Mouse (Mus musculus): Measurements from ENCODE around the gene Sorcs3.

Sorcs3 gene

DNA sequence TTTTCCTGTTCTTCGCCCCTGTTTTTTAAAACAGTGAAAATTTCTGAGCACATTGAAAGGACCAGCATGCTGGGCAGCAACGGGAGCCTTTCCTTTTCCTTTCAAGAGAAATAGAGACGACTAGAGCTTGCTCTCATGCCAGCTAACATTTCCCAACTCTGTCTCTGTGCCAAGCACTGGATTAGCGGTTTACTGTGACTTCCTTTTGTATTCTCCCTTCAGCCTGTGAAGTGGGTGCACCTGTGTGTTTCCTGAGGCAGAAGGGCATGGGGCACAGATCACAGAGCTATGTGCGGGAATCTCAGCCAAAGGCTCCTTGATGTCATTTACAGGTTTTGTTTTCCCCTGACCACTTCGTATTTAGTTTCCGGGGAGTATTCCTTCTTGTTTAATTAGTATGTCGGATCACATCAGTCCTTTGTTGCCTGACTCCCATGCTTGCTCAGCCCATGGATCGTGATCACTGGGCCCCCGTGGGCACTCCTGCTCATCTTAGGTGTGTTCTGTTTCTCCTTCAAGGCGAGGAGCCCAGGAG, 172.2 kb downstream of the Sorcs3 start:
- DNase-seq (ENCODE audit: low spot score in 2 of 2), result no peak

DNA sequence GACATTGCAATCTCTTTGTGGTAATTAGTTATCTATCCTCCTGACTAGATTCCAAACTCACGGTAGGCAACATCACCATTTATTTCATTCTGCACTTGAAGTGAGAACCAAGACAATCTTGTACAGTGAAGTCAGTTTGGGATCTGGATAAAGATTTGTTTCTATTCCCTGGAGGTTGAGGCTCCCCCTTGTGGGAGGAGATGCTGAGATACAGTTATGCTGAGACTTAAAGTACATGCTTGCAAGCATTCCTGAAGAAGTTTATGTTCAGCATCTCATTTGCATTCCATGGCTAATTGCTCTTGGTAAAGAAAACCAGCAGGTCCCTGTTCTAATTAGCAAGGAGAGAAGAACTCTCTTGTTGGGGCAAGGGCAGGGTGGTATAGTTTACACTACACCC, 185.7 kb downstream of the Sorcs3 start:
- DNase-seq (ENCODE audit: low spot score in 2 of 2), result no peak

DNA sequence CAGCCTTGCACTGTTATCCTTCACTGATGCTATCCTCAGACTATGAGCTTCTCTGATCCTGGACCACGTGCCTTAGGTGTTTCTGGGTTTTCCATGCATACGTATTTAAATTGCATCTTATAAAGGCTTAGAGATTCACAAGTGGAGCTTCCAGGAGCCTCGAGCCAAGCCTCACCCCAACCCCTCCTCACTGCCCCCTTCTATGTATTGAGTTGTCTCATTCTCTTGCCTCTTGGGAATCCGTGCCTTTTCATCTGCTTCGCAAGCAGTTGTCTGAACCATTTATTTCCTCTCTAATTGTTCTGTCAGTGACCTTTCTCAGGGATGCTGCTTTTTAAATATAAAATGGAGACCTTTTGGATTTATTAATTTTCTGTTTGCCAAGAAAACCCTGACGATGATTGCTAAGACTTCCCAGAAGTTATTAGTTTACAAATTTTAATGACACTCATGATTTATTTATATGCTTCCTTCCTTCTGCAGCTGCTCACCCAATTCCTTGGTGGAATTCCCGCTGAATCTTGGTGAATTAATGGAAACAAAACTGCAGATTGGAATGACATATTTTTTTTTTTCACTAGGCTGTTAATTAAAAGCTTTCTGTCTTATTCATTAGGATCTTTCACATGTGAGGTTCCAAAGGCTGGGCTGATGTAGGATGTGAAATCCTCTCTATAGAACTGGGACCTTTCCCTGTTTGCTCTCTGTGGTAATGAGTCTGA, 199.1 kb downstream of the Sorcs3 start:
- DNase-seq (ENCODE audit: low spot score in 2 of 2), result no peak

DNA sequence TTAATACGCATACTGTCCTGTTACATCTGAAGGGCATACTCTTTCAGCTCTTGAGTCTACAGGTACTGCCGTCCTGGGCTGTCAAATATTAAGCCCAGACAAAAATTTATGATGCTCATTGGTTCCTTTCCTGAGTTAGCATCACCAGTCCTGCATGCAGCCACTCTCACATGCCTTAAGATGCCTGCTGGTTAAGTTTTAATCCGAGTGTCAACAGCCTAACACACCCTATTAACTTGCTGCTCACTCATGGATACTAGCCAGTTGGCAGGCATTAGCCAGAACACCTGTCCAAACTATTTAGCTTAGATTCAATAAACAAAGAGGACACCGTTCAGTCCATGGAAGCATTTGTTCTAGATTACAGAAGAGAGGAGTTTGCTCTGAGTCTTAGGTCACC, 202.4 kb downstream of the Sorcs3 start:
- DNase-seq (ENCODE audit: low spot score in 2 of 2), result no peak

DNA sequence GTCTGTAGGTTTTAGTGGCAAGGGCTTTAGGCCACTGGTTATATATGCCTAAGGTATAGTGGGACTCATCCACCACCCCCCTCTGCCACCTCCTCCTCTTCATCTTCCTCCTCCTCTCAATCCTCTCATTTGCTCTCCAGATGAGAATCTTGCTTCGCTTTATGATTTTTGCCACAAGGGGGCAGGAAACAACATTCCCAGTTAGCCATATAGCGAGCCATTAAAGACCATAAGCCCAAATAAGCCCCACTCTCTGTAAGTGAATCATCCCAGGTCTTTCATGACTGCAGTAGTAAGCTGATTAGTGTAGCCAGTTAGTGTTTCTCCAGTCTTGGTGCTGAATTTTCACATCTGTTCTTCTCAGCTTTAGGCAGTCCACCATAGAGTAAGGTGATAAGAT, 205.5 kb downstream of the Sorcs3 start:
- no peak for DNase-seq (ENCODE audit: low spot score in 2 of 2)

DNA sequence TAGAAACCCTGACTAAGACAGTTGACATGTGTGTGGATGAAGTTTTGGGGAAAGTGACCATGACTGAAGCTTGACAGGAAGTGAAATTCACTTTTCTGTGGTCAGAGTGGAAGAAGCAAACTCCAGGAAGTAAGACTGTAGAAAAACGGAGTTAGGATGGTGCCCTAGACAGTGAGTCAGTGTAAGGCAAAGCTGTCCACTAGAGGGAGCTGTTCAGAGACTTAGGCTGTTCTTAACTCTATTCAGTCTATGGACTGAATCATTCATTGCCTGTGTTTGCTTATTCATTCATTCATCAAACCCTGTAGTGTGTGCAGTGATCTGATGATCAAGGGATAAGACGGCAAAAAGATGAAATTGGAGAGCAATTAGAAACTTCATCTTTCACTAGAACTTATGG, 208.0 kb downstream of the Sorcs3 start:
- DNase-seq (ENCODE audit: low spot score in 2 of 2), result no peak

DNA sequence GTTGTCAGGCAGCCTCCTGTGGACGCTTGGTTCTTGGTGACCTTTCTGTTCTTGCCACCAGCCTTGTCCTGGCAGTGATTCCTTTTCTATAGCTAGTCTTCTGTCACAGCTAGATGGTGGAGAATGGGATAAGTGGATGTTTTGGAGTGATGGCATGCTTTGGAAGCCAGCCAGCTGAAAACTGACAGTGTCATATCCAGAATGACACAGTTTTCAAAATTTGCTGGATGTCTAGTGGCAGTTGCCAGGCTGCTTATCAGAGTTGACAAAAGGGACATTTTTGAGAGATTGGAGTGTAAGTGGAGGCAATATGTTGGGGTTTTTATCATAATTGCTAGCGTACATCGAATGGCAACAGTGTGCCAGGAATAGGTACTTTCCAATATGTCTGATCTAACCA, 212.5 kb downstream of the Sorcs3 start:
- no peak for DNase-seq (ENCODE audit: low spot score in 2 of 2)

DNA sequence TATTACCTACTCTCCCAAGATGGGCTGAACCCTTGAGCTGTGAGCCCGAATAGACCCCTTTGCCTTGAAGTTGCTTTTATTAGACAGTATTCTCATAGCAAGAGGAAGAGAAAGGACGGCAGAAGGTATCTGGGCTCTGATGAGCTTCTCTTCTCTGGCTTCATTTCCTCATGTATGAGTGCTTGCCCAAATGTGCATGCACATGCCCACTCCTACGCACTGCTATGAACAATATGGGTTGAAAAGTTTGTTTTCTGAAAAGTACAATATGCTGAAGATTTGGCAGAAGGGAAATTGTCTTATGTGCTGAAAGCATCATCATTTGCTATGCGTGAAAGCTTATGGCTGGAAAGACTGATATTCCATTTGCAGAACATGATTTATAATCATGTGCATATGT, 223.4 kb downstream of the Sorcs3 start:
- DNase-seq (ENCODE audit: low spot score in 2 of 2), result no peak

DNA sequence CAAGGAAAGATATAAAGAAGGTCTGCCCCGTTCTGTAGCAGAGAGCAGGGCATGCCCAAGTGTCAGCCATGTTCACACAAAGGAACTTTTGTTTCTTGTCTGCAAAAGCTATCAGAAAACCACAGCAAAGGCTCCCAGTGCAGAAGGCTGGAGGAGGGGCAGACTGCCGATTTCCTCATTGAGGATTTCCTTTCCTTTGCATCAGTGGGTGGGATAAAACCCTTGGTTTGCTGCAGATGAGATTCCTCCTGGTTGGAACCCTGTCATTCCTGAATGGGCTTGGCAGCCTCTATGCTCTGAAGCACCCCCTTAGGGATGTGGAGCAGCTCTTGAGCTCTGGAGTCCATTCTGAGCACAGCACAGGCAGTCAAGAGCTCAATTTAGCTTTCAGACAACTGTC, 223.9 kb downstream of the Sorcs3 start:
- DNase-seq (ENCODE audit: low spot score in 2 of 2), result no peak

DNA sequence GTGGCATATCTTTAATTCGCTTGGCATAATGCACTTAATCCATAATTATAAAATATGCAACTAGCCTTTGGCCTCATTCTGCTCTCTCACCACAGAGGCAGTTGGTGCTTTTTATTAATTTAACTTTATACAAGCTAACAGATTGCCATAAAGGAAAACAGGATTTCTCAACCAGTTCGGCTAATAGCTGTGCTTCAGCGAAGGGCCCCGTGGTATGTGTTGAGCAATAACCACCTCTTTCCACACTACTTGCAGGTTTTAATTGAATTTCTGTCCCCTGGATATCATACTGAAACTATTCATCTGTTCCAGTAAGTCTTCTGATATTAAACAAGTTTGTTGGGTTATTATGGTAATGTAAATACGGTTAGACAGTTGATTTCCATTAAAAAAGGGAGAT, 224.5 kb downstream of the Sorcs3 start:
- no peak for DNase-seq (ENCODE audit: low spot score in 2 of 2)

DNA sequence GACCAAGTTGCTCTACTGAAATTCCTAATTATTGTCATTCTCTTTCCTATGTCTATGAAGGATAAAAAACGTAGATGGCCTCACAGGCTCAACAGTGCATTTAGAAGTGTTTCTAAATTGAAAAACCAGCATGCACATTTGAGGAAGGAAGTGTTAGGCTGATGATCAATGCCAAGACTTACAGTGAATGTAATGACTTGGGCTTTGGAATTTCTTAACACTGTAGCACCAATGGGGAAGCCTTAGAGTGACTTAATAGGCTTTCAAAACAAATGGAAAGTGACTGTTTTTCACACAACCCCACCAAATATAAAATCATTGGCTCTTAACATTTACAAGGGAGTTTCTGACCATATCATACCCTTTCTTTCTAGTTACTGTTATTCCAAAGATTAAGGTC, 232.6 kb downstream of the Sorcs3 start:
- DNase-seq (ENCODE audit: low spot score in 2 of 2), result no peak

DNA sequence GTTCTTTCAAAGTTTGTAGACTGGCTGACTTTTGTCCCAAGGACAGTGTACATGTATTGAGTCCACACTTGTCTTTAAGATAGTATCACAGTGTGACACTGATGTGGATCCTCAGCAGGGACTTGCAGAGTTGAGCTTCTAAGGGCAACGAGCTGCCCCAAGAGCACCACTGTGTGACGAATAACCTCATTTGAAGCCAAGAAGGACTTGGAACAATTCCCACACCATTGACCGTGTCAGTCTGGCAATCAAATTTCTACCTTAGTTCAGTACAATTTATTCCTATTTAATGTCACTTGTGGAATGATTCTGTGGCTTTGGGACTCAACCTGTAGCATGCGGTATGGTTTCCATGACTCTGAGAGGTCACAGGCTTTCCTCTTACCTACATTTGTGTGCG, 255.3 kb downstream of the Sorcs3 start:
- no peak for DNase-seq (ENCODE audit: low spot score in 2 of 2)

DNA sequence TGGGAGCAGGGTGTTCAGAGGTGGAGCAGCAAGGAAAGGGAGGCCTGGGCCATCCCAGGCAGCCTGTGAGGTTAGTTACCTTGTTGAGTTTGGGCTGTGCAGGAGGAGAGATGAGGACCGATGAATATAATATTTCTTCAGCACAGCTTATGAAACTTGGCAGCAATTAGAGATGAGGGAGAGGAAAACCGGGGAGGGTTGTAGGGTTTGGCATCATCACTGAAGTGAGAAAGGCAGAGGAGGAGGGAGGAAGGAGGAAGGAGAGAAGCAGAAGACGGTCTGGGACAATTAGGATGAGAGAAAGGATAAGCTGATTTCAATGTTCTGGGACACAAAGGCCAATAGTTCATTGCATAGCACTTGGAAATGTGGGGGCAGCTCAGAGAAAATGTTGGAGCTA, 256.6 kb downstream of the Sorcs3 start:
- DNase-seq (ENCODE audit: low spot score in 2 of 2), result no peak

DNA sequence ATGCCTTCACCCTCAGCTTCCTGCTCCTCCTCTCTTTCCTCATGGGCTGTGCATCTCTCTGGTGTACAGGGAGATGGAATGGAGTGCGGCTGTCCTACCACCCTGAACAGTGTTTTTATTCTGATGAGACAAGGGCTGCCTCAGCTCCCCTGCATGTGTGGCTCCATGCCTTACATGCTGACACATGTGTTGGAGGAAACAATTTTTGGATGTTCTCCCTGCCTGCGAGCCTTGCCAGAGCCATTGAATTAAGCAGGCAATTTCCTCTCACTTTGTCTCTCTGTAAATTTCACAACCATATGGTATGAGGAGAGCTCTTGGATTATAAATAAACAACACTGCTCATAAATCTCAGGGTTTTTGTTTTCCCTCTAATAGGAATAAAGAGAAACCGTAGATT, 257.7 kb downstream of the Sorcs3 start:
- DNase-seq (ENCODE audit: low spot score in 2 of 2), result no peak

DNA sequence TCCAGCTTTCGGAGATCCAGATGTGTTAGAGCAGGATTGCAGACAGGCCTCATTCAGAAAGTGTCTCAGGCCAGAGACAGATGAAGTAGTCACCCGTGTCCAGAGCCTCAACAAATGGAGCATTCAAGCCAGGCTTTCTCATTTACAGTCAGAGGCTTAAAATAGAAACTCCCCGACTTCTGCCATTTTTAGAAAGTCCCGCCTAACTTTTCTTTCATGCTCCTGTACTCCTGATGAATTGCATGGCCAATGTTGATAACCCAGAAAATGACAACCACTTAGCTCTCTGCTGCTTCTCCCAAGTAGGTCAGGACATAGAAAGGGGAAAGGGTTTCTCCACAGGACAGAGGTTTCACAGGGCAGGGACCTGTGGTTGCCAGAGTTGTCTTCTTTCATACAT, 261.6 kb downstream of the Sorcs3 start:
- DNase-seq (ENCODE audit: low spot score in 2 of 2), result no peak

DNA sequence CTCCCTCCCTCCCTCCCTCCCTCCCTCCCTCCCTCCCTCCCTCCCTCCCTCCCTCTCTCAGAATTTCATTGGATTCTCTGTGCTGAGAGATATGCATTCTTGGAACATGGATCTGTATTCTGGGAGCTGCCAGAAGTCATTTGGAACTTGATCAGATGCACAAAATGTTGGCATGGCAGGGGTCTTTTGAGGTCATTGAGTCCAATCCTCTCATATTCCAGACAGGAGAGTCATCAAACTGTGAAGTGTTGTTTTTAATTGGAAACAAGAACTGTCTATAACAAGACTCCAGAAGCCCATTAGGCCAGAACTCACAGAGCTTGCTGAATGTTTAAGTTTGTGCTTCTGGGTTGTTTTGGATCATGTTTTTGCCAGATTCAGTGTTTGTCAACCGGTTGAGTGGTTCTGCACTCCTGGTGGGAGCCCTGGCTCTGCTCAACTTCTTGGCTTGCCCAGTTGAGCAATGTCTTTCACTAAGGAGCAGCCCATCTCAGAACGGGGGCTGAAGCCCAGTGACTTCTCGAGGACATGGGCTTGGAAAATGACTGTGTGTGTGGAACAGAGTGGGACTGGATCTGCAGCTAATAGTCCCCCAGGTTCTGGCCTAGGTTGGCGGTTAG, 264.1 kb downstream of the Sorcs3 start:
- no peak for DNase-seq (ENCODE audit: low spot score in 2 of 2)

DNA sequence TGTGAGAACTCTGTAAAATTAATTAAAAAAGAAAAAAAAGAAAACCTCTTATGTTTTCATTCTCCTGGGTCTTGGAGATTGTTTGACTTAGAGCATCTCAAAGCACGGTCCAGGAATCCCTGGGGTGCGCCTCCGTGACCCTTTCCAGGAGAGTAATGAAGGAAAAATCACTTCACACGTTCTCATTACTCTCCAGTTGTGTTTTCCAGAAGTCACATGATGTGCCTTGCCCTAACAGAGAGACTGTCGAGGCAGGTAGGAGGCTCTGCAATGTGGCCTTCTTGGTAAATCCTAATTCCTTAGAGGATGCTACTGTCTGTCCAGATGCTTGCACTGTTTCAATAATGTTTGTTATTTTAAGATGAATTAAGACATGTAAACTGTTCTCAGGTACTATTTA, 266.1 kb downstream of the Sorcs3 start:
- no peak for DNase-seq (ENCODE audit: low spot score in 2 of 2)

DNA sequence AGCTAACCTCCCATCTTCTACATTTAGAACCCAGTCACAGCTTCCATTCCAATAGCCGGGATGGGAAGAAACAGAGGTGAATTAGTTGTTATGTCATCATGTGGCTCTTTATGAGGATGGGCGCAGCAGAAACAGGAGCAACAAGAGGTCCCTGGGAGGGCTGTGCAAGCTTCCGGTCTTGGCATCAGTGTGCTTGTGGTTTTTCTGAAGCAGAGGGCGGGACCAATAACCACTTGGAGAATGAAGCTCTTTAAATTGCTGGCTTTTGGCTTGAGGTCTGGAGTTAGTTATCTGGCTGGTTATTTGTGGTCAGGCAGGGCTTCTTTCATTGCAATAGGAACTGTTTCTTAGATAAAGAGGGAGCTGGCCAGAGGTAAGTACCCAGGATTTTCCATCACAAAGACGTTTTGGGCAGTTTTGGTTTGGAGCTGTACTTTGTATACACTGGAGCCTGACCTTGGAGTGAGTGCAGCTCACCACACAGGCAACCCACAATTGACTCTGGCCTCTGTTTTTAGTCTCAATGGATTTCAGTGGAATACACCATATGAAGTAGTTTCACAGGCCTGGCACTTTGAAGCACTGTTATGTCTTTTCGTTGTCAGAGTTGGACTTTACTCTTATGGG, 270.1 kb downstream of the Sorcs3 start:
- no peak for DNase-seq (ENCODE audit: low spot score in 2 of 2)

DNA sequence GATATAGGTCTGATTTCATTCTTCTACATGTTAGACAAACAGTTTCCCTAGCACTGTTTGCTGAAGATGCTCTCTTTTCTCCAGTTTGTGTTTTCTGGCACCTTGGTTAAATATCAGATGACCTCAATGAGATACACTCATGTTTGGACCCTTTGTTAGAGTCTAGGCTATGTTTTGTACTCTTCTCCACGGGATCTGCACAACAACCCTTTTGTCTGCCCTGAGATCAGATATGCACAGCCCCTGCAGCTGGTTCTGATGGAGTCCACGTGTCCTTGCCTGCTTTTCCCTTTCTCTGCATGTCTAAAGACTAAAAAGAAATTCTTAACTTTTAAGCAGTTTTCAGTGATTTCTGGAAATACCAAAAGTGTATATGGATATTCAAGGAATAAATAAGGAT, 273.0 kb downstream of the Sorcs3 start:
- DNase-seq (ENCODE audit: low spot score in 2 of 2), result no peak

DNA sequence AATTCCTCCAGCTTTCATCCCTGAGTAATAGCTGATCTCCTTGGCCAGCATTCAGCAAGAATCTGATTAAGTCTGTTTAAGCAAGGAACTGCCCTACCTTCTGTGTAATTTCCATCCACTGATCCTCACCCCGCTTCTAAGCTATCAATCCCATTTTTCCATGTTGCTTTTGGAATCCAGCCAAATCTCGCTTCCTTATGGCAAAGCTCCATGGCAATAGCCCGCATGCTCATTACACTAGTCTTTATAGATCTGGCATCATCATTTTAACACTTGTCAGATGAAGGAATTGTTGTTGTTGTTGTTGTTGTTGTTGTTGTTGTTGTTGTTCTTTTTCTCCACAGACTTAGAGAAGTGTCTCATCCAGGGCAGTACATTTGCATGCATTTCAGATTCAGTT, 277.1 kb downstream of the Sorcs3 start:
- DNase-seq (ENCODE audit: low spot score in 2 of 2), result no peak

DNA sequence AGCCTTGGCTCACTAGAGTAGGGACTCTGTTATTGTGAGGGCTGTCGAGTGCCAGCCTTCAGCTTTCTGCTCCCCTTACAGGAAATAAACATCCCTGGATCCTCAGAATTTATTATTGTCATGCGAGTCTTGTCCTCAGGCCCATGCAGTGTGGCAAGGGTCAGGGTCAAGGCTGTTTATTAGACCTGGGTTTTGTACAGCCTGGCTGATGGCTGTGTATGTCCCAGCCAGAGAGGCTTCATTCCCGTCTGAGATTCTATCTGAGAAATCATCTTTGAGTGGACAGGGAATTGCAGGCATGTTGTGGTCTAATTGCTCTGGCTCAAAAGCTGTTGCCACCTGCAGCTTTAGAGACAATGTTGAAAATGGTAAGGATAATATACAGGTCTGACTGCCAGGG, 285.3 kb downstream of the Sorcs3 start:
- DNase-seq (ENCODE audit: low spot score in 2 of 2), result no peak

DNA sequence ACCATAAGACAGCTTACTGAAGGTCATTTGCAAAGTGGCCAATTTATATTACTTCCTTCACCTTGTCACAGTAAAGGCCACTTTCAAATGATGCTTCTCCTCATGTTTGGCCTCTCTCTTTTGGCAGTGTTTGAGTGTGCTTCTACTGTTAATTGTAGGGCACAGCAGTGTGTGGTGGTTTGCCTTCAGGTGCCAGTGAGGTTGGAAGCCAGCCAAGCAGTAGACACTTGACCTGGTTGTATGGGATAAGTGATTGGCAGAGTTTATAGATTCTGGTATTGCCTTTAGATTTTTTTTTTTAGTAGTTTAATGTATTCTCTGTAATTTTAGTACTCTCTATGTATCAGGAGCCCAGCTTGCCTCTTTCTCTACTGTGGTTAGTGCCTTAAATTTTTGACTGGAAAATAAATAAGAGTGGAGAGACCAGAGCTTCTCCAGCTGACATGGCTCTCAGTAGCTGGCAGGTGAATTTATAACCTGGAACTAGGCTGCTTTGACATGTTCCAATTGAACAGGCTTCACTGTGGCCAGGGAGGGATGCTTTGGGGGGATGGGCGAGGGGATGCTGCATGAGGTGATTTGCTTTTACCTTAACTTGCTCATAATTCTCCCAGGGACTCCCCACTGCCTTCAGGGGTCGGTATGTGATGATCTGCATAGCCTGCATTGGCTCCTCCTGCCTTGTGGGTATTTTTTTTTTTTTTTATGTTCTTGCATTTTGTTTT, 298.2 kb downstream of the Sorcs3 start:
- DNase-seq (ENCODE audit: low spot score in 2 of 2), result no peak

DNA sequence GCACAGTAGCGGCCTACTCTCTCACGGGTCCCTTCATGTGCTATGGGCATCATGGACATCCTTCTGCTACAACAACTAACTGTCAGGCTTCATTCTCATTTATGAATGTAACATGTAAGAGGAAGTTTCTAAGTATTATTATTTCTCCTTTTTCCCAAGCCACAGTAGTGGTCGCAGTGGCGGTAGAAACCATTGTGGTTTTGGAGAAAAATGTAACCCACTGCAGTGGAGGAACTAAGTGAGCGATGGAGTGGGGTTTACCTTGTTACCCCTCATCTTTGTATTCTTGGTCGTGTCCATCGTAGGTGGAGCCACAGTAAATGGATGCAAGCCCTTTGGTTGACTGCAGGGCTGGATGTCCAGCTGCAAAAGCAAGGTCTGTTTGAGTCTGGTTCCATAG, 318.0 kb downstream of the Sorcs3 start:
- DNase-seq (ENCODE audit: low spot score in 2 of 2), result no peak

Data from urinary bladder, postnatal 4 days (tissue).